Mouse (Mus musculus): ENCODE results near the gene Olfr382.
"Not testable (repeated sequence)": the region's sequence is repeated elsewhere in the genome, so short reads cannot be mapped to it uniquely, and the experiment has no call there.

The Olfr382 gene

DNA sequence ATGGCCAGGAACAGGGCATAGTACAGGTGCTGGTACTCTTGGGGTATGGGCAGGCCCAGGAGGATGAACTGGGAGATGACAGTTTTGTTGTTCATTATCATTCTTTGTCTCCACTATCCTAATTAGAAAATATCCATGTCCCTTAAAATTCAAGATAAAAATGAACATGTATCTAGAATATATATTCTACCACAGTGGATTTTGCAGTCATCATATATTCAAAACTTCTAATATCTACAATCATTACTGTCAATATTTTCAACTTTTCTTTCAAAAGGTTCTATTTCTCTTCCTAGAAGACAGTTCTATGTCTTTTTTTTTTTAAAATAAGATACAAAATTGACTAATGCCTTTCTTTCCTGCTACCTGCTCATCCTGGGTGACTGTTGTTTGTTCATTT, at the start of gene Olfr382:
Gene Olfr382, minus strand, starts transcription at position 101 of the 400 bp plus-strand sequence.
- no peak for DNase-seq

DNA sequence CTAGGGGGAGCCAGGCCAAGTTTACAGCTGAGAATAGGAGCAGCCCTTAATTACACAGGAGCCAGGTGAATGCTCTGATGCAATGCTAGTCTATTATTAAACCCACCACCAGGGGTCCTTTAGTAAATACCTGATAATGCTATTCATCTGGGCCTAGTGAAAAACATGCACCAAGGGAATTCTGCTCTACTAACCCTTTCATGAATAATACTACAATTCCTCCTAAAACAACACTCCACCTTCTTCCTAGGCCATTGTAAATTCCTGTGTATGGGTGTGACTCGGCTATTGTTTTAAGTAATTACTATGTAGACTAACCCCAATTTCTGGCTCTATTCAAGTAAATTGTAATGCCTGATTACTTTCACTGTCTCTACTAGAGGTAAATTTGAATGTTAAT, 12.0 kb upstream of the Olfr382 start:
- DNase-seq, result not testable (repeated sequence)

DNA sequence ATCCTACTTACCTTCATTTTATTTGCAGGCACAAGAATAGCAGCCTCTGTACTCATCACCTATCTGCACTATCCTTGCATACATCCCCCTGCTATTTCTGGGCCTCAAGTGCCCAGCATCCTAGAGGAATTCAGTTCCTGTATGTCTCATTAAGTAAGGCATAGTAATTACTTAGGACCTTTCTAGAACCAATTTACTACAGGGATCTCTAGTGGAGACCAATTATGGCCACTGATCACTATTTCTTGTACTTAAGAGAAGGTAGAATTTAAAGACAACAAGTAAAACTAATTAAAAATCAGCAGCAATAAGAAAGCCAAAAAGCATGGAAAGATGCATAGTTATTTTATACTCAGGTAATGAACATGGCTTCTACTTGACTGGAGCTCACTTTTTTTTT, 25.5 kb downstream of the Olfr382 start, which contains the start of gene Olfr381:
Gene Olfr381, minus strand, starts transcription at position 101 of the 400 bp plus-strand sequence.
- DNase-seq, result no peak

Measured in thymus, postnatal 36 days (tissue).